Mouse (Mus musculus): Measurements from ENCODE around the gene Nyap2.

The Nyap2 gene

GRCm38 (mm10) chr1:81076831-81077664 is at the start of gene Nyap2:
TSS of gene Nyap2 (plus strand) at chr1:81076950.
- peak; percentile 61 for DNase-seq (ENCODE audit: low spot score)

DNA sequence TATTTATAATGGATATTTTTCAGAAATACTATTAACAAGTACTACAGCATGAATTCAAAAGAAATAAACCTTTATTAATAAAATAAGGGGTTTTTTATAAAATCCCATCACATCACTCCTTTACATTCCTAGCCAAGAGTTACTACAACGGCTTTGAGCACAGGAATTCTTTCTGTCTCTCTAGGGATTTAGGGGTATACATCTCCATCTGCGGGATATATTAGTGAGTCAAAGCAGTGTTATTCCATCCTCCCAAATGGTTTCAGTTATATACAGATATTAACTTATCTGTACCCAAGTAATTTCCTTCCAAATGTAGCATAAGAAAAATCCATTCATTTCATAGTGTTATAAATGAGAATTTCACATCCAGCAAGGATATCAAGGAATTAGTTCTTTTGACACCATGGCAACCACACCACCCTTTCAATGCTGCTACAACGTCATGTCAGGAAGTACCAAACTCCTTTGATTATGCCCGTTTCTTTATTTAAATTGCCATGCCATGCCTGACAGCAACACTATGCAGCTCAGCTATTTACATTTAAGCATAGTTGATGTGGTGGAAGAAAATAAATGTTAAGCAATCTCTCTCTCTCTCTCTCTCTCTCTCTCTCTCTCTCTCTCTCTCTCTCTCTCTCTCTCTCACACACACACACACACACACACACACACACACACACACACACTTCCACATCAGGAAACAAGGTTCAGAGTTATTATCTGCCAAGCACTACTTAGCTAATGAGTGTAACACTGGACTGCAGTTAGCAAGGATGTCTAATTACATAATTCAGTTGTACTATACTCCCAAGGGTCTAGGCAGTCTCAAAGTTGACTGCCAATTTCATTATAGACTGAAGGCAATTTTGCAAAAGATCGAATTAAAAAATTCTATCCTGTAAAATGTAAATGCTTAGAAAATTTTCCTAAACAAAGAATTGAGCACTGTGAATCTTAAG is 33.6 kb upstream of the Nyap2 start:
- DNase-seq (ENCODE audit: low spot score), result no peak

GRCm38 (mm10) chr1:81058340-81058739 is 18.4 kb upstream of the Nyap2 start:
- DNase-seq (ENCODE audit: low spot score), result no peak

GRCm38 (mm10) chr1:81058835-81059234 is 17.9 kb upstream of the Nyap2 start:
- DNase-seq (ENCODE audit: low spot score), result no peak

DNA sequence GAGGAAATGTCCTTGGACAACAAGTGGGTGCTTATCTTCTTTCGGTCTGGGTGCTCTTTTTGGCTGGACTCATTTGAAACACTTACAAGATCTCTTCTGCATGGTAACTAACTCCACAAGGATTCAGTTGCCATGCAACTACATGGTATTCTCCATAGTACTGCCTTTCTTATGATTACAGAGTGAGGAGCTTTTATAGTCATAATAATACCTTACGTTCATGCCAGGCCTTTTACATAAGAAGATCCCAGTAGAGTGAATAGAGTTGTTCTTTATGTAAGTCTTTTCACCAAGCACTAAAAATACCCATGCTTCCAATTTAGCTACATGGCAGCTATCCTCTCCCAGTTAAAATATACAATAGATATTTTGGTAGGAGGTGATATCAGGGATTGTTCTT is 13.9 kb upstream of the Nyap2 start:
- DNase-seq (ENCODE audit: low spot score), result peak; percentile 27

GRCm38 (mm10) chr1:81076259-81076658 is 491 bp upstream of the Nyap2 start:
- DNase-seq (ENCODE audit: low spot score), result peak; percentile 57

DNA sequence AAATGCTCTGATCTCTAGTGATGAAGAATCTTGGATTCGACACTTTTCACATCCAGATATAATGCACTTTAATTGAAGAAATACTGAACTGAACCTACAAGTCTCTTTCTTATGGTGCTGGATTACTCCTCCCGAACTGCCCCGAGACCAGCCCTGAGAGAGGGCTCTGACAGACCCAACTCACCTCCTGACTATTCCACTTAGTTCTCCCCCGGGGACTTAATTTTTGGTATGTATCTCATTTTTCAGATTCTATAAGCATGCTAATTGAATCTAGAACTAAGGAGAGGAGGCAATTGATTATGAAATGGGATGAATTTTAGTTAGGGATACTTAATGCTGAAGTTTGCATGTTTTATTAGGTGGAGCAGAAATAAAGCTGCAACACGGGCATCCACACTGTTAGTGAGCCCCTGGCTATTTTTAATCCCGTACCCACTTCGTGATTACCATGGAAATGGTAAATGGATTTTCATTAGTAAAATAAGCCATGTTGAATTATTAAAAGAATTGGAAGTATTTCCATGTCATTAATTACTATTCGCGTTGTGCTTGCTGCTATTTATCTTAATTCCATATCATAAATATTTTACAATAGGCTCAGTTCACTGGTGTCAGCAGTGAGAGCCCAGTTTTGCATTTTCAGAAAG is 1.0 kb downstream of the Nyap2 start:
- no peak for DNase-seq (ENCODE audit: low spot score)

DNA sequence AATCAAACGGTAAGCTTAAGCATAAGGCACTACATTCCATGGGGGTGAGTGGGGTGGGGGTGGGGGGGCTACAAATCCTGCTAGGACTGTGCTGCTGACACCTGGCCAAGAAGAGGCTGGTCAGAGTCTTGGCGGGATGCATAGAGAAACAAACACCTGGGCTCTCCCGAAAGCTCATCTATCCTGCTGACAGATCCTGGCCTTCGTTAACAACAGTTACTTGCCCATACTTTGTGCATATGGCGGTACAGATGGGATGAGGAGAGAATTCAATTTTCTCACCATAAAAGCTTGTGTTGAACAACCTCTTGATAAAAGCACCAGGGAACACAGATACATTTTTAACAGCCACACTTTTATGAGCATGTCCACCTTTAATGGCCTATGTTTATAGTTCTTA is 10.7 kb downstream of the Nyap2 start:
- no peak for DNase-seq (ENCODE audit: low spot score)

DNA sequence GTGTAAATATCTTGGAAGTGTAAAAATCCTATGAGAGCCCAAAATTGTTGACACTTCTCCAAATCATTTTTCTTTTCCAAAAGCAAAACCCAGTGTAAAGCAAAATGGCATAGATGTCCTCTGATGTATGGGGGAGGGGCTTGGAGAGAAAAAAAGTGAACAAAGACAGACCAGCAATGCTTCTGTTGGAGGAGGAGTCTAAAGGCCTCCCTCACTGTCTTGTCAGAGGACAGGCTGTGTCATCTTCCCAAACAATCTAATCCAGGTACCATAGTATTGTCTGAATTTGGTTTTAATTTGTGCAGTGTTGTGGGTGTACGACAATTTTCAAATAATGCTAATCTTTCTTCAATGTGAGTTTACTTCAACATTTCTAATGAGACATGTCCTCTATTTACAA is 13.7 kb downstream of the Nyap2 start:
- no peak for DNase-seq (ENCODE audit: low spot score)

DNA sequence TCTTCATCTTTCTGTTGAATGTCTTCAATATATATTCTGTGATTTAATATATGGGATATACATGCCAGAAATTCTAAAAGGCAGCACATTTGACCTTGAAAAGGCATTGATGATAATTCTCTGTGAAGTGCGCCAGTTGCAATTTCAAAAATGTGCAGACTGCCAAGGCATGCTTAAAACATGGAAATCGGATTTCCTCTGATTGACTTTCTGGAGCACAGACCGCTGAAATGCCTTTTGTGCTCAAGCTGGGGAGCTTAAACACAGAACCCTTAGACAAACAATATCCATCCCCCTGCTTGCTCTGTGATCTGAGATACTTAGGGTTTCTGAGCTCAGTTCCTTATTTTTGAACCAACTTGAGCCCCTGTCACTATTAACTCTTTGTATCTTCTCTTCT is 14.2 kb downstream of the Nyap2 start:
- DNase-seq (ENCODE audit: low spot score), result no peak

- DNase-seq (ENCODE audit: low spot score), result no peak
Observed at GRCm38 (mm10) chr1:81092056-81092455, 15.3 kb downstream of the Nyap2 start.

DNA sequence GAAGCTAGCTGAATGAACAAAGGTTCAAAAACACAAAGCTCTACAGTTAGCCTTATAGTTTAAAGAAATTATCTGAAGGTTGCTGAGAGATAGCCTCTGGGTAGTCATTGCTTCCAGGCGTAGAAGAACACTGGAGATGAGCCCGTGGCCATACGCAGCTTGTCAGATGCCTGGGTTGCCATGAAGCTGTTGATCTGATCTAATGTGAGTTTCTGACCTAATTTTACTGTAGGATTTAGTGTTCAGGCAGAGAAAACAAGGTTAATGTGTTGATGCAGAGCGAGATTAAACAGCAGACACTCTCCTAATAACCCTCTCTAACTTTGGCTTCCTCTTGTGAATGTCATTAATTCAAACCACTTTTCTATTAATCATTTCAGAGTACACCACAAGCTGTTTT is 16.1 kb downstream of the Nyap2 start:
- DNase-seq (ENCODE audit: low spot score), result no peak

- no peak for DNase-seq (ENCODE audit: low spot score)
Observed at GRCm38 (mm10) chr1:81098950-81099349, 22.2 kb downstream of the Nyap2 start.

- DNase-seq (ENCODE audit: low spot score), result no peak
Observed at GRCm38 (mm10) chr1:81101749-81102148, 25.0 kb downstream of the Nyap2 start.

DNA sequence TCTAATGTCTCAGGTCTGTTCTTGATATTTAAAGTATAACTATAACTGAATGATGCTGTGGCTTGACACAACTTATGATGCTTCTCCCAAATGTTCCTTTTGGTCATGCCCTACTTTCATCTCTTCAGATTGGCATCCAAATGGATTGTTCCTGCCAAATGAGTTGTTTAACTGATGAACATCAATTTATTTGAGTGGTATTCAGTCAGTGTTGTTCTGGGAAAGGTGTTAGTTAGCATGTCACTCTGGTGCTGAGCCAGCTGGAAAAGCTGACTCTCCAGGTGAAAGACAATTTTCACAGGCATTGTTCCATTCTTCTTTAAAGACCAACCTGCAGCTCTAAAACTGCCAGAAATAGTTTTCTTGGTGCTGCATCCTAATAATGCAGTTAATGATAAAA is 43.0 kb downstream of the Nyap2 start:
- no peak for DNase-seq (ENCODE audit: low spot score)

GRCm38 (mm10) chr1:81132007-81132712 is 55.4 kb downstream of the Nyap2 start:
- DNase-seq (ENCODE audit: low spot score), result no peak

DNA sequence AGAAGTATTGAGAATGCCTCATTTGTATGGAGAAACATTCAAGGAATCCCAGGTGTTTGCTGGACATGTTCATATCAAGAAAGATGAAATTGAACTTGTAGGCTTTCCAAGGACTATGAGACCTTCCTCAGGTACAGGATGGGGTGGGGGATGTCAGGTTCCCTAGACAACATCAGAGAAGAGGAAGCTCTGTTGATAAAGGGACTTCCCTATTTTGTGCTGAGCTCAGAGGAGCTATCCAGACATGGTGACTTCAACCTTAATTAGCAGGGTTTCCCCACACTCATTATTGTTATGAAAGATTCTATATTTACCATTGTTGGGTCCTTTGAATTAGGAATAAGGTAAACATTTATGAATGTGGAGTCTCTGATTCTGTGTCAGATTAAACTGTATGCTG is 67.1 kb downstream of the Nyap2 start:
- DNase-seq (ENCODE audit: low spot score), result no peak

GRCm38 (mm10) chr1:81145576-81145975 is 68.8 kb downstream of the Nyap2 start:
- DNase-seq (ENCODE audit: low spot score), result no peak

- no peak for DNase-seq (ENCODE audit: low spot score)
Observed at GRCm38 (mm10) chr1:81169245-81169644, 92.5 kb downstream of the Nyap2 start.

DNA sequence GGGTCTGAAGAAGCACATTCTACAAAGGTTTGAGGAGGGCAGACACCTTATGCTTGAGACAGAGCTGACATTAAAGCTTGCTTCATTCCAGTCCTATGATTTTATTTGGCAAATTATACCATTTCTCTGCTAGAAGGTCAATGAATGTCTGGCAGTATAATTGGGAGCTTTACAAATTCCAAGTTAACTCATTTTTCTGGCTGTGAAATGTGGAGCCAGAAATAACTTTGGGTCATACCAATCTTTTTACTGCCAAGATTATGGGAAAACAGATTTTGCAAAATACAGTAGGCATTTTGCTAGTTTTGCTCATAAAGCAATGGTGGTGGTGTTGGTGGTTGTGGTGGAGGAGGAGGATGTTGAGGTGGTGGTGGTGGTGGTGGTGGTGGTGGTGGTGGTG is 96.0 kb downstream of the Nyap2 start:
- DNase-seq (ENCODE audit: low spot score), result no peak

- no peak for DNase-seq (ENCODE audit: low spot score)
Observed at GRCm38 (mm10) chr1:81173303-81173702, 96.6 kb downstream of the Nyap2 start.

DNA sequence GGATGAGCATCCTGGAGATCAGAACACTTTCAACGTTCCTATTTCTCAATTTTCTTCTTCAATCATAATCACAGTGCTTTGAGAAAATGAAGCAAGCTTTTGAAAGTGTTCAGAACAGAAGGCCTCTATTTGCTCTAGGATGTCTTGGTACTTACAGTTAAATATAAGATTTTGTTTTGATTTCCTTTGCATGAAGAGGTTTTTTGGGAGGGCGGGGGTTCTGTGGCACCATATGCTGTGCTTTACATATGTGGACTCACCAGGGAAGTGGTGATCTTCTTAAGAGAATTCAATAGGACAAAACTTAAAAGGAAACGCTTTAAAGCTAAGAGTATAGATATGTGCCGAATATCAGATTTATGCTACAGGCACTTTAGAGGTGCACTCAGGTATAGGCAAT is 103.0 kb downstream of the Nyap2 start:
- DNase-seq (ENCODE audit: low spot score), result peak; percentile 29
